Mouse (Mus musculus) limb, embryonic 12.5 days (tissue): ENCODE results near the gene Flt3. TPM values are rescaled to one million over a fixed set of nuclear protein-coding genes. Genes with fewer than 3 reads are reported as not detected.

Experiments
- ATAC-seq: fragments of 200-750 bp; cut with Nextera tagmentation; 2 replicates; pipeline ENCODE4 v1.8.0; 2017; ENCODE audit warnings: low read depth, moderate TSS enrichment; ENCODE audit not compliant: insufficient number of reproducible peaks, insufficient read depth, low FRiP score, low TSS enrichment
- H3K27ac ChIP-seq: fragments of 300-500 bp; sonication (generic); 2 replicates; pipeline ENCODE4 v1.5.1; 2016; ENCODE audit warnings: mild to moderate bottlenecking, moderate library complexity
- H3K27me3 ChIP-seq: fragments of 300-500 bp; sonication (generic); 2 replicates; pipeline ENCODE4 v1.6.1; 2016; ENCODE audit warnings: mild to moderate bottlenecking, moderate library complexity
- H3K36me3 ChIP-seq: fragments of 300-500 bp; sonication (generic); 2 replicates; pipeline ENCODE4 v1.6.1; 2016; ENCODE audit warnings: mild to moderate bottlenecking, moderate library complexity
- H3K4me1 ChIP-seq: fragments of 300-500 bp; sonication (generic); replicated peaks from 2 replicates; pipeline ENCODE4 v1.6.1; 2016
- H3K4me2 ChIP-seq: fragments of 300-500 bp; sonication (generic); 2 replicates; pipeline ENCODE4 v1.6.1; 2016; ENCODE audit warnings: mild to moderate bottlenecking, moderate library complexity
- H3K4me3 ChIP-seq: fragments of 300-500 bp; sonication (generic); replicated peaks from 2 replicates; pipeline ENCODE4 v1.5.1; 2016; ENCODE audit warnings: mild to moderate bottlenecking
- H3K9ac ChIP-seq: fragments of 300-500 bp; sonication (generic); replicated peaks from 2 replicates; pipeline ENCODE4 v1.6.1; 2016; ENCODE audit warnings: mild to moderate bottlenecking, moderate library complexity
- H3K9me3 ChIP-seq: fragments of 300-500 bp; sonication (generic); 2 replicates; pipeline ENCODE4 v1.6.1; 2016; ENCODE audit warnings: mild to moderate bottlenecking, moderate library complexity
- WGBS: fragments of 180-500 bp; shearing (Covaris S2); methylation state at CpG from one replicate; pipeline ENCODE4 v1.1.7; 2016; 5-methylcytosine and 5-hydroxymethylcytosine counted together
- polyA plus RNA-seq: library from polyadenylated mRNA; unstranded; fragments of >200 nt; fragmentation: Nextera tagmentation; extraction: Ambion mirVana; gene quantifications from 2 replicates; pipeline ENCODE4 v1.2.1, GENCODE M21; 2016

Flt3 gene
- polyA plus RNA-seq, 1 experiment from 2014 or later = 0.20 TPM

DNA sequence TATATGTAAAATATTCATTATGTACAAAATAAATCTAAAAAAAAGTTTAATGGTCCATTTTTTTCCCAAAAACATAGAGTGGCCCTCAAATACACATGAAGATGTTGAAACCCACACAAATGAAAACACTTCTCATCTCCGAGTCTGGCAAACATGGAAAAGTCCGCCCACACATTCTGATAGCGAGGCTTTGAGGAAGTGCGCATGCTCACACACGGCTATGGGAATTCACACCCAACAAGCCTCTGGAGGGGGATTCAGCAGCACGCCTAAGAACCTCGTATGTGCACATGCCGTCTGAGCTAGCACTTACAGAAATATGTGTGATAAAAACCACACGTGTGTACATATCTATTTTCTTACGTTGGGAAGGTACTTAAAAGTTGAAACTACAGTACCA lies 18.9 kb downstream of the Flt3 start:
- no peak overlapping the region for H3K27ac ChIP-seq
- no peak for ATAC-seq
- H3K36me3 ChIP-seq = no peaks in the 10 kb centered on the region
- H3K4me2 ChIP-seq = no peak overlapping the region
- H3K9me3 ChIP-seq = no peaks in the 10 kb centered on the region
- H3K27me3 ChIP-seq = peaks cover 2% of the 10 kb centered on the region; the same call in 1 of the 2 replicates
- H3K4me1 ChIP-seq = no peaks in the 10 kb centered on the region
- H3K4me3 ChIP-seq = no peak overlapping the region
- no peak overlapping the region for H3K9ac ChIP-seq
- WGBS = 88% methylated on average over 10 of the region's 10 CpGs

DNA sequence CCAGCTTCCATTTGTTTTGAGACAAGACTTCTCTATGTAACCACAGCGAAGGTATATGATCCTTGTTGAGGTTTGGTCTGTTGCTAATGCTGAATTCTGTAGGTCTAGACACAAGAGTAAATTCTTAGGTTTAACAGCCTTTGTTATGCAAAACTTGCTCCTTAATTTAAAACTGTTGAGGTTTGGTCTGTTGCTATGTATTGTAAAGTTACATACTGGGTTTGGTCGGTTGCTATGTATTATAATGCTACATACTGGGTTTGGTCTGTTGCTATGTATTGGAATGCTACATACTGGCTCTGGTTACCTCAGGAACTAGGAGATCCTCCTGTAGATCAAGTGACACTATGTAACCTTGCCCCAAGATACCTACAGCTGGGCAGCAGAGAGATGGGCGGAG lies 20.8 kb downstream of the Flt3 start:
- Histone ChIP-seq H3K4me3 (no peak overlapping the region), H3K9me3 (no peaks in the 10 kb centered on the region), H3K36me3 (no peaks in the 10 kb centered on the region), H3K9ac (no peak overlapping the region), H3K27me3 (peaks cover 2% of the 10 kb centered on the region; the same call in 1 of the 2 replicates), H3K27ac (no peak overlapping the region), H3K4me1 (no peaks in the 10 kb centered on the region), H3K4me2 (no peak overlapping the region)
- no peak for ATAC-seq
- 88% methylated on average over 3 of the region's 3 CpGs for WGBS

DNA sequence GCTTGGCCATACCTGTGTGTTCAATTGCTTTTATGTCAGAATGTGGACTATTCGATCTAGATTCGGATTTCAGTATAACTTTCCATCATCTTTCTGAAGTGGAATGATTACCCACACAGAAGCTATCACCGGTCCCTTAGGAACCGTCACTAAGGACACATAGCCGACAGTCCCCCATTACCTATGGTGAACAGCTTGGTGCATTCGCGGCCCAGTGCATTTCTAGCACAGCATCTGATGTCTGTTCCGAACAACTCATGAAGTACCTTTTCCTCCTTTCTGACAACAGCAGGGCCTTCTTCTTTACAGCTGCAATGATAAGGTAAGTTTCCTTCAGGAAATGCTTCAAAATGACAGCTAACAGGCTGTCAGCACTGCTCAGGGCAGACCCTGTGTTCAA lies 30.0 kb downstream of the Flt3 start:
- 85% methylated on average over 8 of the region's 8 CpGs for WGBS
- no peaks in the 10 kb centered on the region for H3K36me3 ChIP-seq
- no peaks in the 10 kb centered on the region for H3K9me3 ChIP-seq
- ATAC-seq = no peak
- no peak overlapping the region for H3K9ac ChIP-seq
- H3K27ac ChIP-seq = no peak overlapping the region
- H3K4me1 ChIP-seq = no peaks in the 10 kb centered on the region
- no peak overlapping the region for H3K4me2 ChIP-seq
- H3K4me3 ChIP-seq = no peak overlapping the region
- 0 out of 2 replicates have a peak, but pooled peaks cover 10% of the 10 kb centered on the region for H3K27me3 ChIP-seq

DNA sequence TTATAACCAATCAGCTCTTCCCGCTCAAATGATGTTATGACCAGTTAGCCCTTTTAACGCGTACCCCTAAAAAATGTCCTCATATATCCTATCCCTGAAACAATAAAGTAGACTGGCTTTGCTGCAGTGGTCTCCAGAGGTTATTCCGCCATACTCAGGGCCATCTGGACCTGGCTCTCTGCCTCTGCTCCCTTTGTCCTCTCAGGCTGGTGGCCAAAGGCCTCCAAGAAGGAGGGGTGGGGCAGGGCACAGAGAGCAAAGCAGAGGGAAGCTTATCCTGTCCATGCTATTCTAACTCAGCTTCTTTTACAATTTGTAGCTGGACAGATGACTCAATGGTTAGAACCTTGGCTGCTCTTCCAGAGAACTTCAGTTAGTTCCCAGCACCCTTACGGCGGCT lies 32.1 kb downstream of the Flt3 start:
- Histone ChIP-seq H3K27ac (no peak overlapping the region), H3K36me3 (no peaks in the 10 kb centered on the region), H3K9ac (no peak overlapping the region), H3K4me2 (no peak overlapping the region), H3K27me3 (0 out of 2 replicates have a peak, but pooled peaks cover 10% of the 10 kb centered on the region), H3K4me3 (no peak overlapping the region), H3K4me1 (no peaks in the 10 kb centered on the region), H3K9me3 (no peaks in the 10 kb centered on the region)
- ATAC-seq = no peak
- WGBS = 85% methylated on average over 6 of the region's 6 CpGs

DNA sequence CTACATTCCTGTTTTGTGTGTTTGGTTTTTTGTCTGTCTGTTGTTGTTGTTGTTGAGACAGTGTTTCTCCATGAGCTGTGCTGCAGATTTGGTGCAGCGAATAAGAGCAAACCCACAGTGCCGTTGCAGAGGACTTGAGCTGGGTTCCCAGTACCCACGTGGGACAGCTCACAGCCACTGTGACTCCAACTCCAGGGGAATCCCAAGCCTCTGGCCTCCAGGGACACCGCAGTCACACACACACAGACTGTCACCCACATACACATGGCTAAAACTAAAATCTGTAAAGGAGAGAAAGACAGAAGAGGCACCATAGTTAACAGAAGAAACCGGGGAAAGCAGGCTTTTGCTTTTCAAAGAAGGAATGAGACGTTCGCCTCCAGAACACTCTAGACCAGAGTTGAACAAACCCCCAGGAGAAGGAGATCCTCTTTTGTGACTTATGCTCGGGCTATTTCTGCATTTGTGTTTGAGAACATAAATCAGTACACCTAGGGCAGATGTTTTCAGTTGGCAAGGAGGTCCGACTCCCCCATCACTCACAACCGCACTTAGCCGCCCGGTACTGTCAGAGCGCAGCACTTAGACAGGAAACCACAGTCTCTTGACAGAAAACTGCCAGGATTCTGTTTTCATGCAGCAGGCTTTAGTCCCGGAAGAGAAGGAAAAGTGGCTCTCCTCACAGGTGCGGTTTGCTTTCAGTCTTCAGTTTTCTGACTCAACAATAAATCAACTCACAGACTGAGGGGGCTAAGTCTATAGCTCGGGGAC lies 34.1 kb downstream of the Flt3 start:
- no peak overlapping the region for H3K4me3 ChIP-seq
- 58% methylated on average over 16 of the region's 16 CpGs for WGBS
- no peak overlapping the region for H3K9ac ChIP-seq
- no peaks in the 10 kb centered on the region for H3K9me3 ChIP-seq
- no peak overlapping the region for H3K27ac ChIP-seq
- no peak for ATAC-seq
- H3K4me1 ChIP-seq = no peaks in the 10 kb centered on the region
- H3K4me2 ChIP-seq = no peak overlapping the region
- no peaks in the 10 kb centered on the region for H3K36me3 ChIP-seq
- H3K27me3 ChIP-seq = 0 out of 2 replicates have a peak, but pooled peaks cover 10% of the 10 kb centered on the region

DNA sequence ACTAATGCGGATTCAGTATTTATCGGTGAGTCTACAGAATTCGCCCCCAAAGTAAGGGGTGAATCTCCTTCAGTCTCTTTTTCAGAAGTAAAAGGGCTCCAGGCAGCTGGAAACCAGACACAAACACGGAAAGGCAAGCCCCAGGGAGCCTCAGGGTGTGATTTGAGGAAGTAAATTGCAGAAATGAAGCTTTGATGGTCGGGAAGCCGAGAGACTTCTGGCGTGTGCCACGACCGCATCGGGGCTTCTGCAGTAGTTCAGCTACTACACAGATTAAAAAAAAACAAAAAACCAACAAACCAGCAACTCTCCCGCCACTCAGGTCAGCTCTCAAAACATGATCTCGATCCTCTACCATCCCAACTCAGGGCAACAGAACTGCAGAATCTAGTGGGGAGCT lies 37.2 kb downstream of the Flt3 start:
- 66% methylated on average over 12 of the region's 12 CpGs for WGBS
- no peaks in the 10 kb centered on the region for H3K27me3 ChIP-seq
- no peaks in the 10 kb centered on the region for H3K36me3 ChIP-seq
- no peak overlapping the region for H3K27ac ChIP-seq
- no peaks in the 10 kb centered on the region for H3K4me1 ChIP-seq
- no peak overlapping the region for H3K4me3 ChIP-seq
- no peak for ATAC-seq
- H3K4me2 ChIP-seq = no peak overlapping the region
- H3K9ac ChIP-seq = no peak overlapping the region
- no peaks in the 10 kb centered on the region for H3K9me3 ChIP-seq

DNA sequence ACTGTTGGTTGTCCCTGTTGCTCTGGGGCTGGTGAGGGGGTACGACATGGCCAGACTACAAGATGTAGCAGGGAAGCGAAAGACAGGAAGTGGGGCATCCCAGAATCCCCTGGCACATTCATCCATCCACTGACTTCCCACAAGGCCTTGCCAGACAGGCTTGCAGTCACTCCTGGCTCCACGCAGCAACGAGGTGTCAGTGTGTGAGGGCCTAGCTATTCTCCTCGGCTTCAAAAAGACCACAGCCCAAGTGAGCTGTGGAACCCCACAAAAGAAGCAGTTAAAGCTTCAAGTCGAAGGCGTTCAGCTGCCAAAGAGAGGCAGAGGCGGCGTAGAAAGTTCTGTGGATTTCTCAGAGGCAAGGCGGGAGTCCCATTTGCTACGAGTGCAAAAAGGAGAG lies 41.8 kb downstream of the Flt3 start:
- no peak overlapping the region for H3K27ac ChIP-seq
- H3K9me3 ChIP-seq = no peaks in the 10 kb centered on the region
- H3K4me3 ChIP-seq = no peak overlapping the region
- H3K9ac ChIP-seq = no peak overlapping the region
- 85% methylated on average over 11 of the region's 11 CpGs for WGBS
- H3K36me3 ChIP-seq = no peaks in the 10 kb centered on the region
- no peaks in the 10 kb centered on the region for H3K4me1 ChIP-seq
- H3K4me2 ChIP-seq = no peak overlapping the region
- no peak for ATAC-seq
- 0 out of 2 replicates have a peak, but pooled peaks cover 4% of the 10 kb centered on the region for H3K27me3 ChIP-seq

DNA sequence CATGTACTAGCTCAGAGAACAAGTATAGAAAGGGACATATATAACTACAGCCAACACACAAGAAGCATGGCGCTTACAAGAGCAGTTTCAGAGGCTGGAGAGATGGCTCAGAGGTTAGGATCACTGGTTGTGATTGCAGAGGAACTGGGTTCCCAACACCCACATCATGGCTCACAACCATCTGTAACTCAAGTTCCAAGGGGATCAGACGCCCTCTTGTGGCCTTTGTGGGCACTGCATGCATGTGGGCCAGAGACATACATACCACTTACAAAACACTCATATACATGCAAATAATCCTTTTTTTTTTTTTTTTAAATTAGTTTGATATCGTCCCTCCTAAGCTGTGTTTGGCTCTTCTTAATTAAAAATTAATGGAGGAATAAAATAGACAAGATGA lies 42.8 kb downstream of the Flt3 start:
- no peaks in the 10 kb centered on the region for H3K9me3 ChIP-seq
- no peak overlapping the region for H3K4me2 ChIP-seq
- no peak overlapping the region for H3K4me3 ChIP-seq
- no peaks in the 10 kb centered on the region for H3K36me3 ChIP-seq
- WGBS = 45% methylated on average over 3 of the region's 3 CpGs
- no peak overlapping the region for H3K27ac ChIP-seq
- H3K9ac ChIP-seq = no peak overlapping the region
- no peak for ATAC-seq
- peaks cover 8% of the 10 kb centered on the region; the same call in 1 of the 2 replicates for H3K27me3 ChIP-seq
- H3K4me1 ChIP-seq = no peaks in the 10 kb centered on the region

DNA sequence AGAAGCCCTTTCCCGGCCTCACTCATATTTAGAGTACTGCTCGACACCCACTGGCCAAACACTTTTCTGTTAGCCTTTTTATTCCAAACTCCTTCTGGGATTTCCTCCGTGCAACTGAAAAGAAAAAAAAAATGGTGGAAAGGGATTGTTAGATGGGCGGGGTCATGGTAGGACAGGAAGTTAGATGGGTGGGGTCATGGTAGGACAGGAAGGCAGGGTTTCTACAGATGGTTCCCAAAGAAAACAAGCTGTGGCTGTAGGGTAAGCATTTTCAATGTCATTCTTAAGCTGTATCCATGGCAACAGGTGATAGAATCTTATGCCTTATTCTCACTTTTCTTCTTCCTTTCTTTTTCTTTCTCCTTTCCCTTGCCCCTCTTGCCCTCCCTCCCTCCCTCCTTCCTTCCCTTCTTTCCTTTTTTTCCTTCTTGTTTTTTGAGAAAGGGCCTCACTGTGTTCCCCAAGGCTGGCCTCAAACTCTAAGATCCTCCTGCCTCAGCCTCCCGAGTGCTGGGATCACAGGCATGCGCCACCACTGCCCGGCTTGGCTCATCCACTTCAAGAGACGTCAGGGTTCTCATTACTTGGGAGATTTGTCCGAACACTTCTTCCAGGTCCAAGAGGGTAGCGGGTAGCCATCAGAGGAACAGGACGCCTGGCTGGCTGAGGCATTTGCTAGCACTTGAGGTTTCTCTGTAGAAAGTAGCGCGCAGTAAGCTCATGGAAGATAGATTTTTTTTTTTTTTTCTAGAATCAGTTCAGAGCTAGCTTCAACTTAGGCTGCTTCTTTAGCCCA lies 43.8 kb downstream of the Flt3 start:
- Histone ChIP-seq H3K4me2 (no peak overlapping the region), H3K9ac (no peak overlapping the region), H3K9me3 (no peaks in the 10 kb centered on the region), H3K4me3 (no peak overlapping the region), H3K27me3 (peaks cover 8% of the 10 kb centered on the region; the same call in 1 of the 2 replicates), H3K36me3 (no peaks in the 10 kb centered on the region), H3K4me1 (no peaks in the 10 kb centered on the region), H3K27ac (no peak overlapping the region)
- WGBS = 93% methylated on average over 13 of the region's 13 CpGs
- ATAC-seq = no peak

DNA sequence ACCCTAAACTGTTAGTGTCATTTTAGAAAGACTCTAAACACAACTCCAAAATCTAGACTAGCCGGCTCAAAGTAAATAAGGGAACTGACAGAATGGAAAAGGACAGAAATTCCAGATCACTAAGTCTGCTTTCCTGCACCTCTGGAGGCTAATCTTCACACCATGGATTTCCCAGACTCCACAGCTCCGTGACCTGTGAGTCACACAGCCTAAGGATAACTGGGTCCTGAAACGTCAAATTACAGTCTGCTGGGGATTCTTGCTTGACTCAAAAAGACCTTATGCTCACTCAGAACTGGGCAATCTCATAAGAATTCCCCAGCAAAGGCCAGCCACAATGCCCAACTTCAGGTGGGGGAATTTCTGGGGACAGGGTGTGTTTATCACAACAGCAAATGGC lies 44.5 kb downstream of the Flt3 start:
- ATAC-seq = no peak
- H3K27ac ChIP-seq = no peak overlapping the region
- peaks cover 8% of the 10 kb centered on the region; the same call in 1 of the 2 replicates for H3K27me3 ChIP-seq
- H3K4me2 ChIP-seq = no peak overlapping the region
- H3K9me3 ChIP-seq = no peaks in the 10 kb centered on the region
- H3K36me3 ChIP-seq = no peaks in the 10 kb centered on the region
- WGBS = 70% methylated on average over 3 of the region's 3 CpGs
- H3K9ac ChIP-seq = no peak overlapping the region
- no peaks in the 10 kb centered on the region for H3K4me1 ChIP-seq
- no peak overlapping the region for H3K4me3 ChIP-seq

DNA sequence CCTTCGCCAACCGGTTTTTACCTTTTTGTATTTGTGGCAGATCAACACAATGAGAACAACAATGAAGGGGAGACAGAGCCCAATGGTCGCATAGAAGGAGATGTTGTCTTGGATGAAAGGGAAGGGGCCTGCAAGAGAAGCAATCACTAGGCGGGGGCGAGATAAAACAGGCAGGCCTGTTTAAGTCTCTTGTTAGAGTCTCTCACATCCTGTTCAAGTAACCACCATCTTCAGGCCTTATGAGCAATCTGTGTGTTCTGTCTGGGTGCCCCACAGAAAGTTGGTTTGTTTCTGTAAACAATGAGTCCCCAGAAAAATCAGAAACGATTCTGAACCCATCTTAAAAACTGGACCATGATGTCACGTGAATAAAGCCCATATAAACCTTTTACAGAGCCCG lies 45.3 kb downstream of the Flt3 start:
- no peak overlapping the region for H3K27ac ChIP-seq

More for the DNA sequence above, 45.3 kb downstream of the Flt3 start:
- no peaks in the 10 kb centered on the region for H3K9me3 ChIP-seq
- no peak overlapping the region for H3K9ac ChIP-seq
- H3K4me2 ChIP-seq = no peak overlapping the region
- 77% methylated on average over 8 of the region's 8 CpGs for WGBS
- no peak overlapping the region for H3K4me3 ChIP-seq
- ATAC-seq = no peak
- H3K36me3 ChIP-seq = no peaks in the 10 kb centered on the region
- no peaks in the 10 kb centered on the region for H3K4me1 ChIP-seq
- H3K27me3 ChIP-seq = peaks cover 8% of the 10 kb centered on the region; the same call in 1 of the 2 replicates
